Comparison of ENCODE assay signal across 8 mouse cellular contexts in the genomic region with DNA sequence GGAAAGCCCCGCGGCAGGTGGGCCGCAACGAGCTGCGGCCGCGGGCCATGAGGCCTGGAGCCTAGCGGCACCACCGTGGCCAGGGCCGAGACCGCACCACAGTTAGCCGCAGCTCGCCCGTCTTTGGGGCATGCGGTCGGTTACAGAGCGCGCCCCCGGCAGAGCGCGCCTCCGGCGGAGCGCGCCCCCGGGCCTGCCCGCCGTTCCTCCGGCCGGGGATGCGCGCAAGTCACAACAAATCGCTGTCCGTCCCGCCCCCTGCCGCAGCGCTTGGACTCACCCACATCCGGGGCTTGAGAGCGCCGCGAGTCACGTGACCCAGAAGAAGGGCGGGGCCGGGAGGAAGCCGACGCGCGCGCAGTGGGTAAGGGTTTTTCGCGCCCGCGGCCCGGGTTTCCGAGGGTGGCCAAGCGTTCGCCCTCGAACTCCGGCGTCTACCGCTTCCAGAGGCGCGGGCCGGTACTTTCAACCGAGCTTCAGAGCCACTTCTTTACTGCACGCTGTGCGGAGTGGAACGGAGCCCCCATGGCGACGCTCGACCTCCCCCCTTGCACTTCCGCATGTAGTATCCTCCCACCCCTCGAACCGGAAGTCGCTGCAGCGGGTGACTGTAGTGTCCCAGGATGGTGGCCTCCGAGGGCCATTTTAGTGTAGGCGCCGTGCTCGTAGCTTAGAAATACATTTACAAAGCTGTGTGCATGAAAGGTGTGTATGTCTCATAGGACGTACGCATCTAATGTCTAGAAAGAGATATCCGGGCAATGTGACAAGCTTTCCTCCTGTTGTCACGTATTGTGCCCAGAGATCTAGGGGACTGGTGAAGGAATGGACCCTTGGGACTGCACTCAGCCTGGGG. TPM values are rescaled to one million over a fixed set of nuclear protein-coding genes. Genes with fewer than 3 reads are reported as not detected.
DNase-seq lines count a peak whose midpoint lies in the region; ATAC-seq and TF ChIP-seq lines count a peak whose summit lies in the region.

Gene Anapc13 (plus strand): TSS at position 314 of the 856 bp plus-strand sequence.
Gene Cep63 (minus strand): TSS at position 552 of the 856 bp plus-strand sequence.

- H3K27ac ChIP-seq in hindbrain, postnatal 0 days: peak within 1 kb of the TSS; percentile 99
- peak within 1 kb of the TSS; percentile 99 for H3K27ac ChIP-seq in left cerebral cortex, adult 2 months

- peak; percentile 97 for ATAC-seq in hindbrain, postnatal 0 days
- peak; percentile 86 for ATAC-seq in megakaryocyte, adult 5-6 weeks (ENCODE audit: poor library complexity, severe bottlenecking)

- 0 out of 2 replicates have a peak, but pooled peaks cover 5% of the 10 kb centered on the region for H3K36me3 ChIP-seq in hindbrain, postnatal 0 days (ENCODE audit: insufficient read depth, low read length)

- no peaks in the 10 kb centered on the region for H3K9me3 ChIP-seq in hindbrain, postnatal 0 days (ENCODE audit: low read length)

- peak within 1 kb of the TSS; percentile 97 for H3K9ac ChIP-seq in hindbrain, postnatal 0 days (replicated peaks; ENCODE audit: low read length)

- H3K4me1 ChIP-seq in hindbrain, postnatal 0 days (ENCODE audit: insufficient read depth, low read length): 0 out of 2 replicates have a peak, but pooled peaks cover 10% of the 10 kb centered on the region

- no peak; the same call in 1 of the 2 replicates for TF ChIP-seq CTCF in hindbrain, postnatal 0 days (IDR thresholded peaks at IDR 0.05; ENCODE audit: low read depth)
- TF ChIP-seq CTCF in left cerebral cortex, adult 2 months (IDR thresholded peaks at IDR 0.05): no peak; the same call in 1 of the 2 replicates

- intact Hi-C loops in left cerebral cortex, adult 2 months (cut with DNase I): loop anchor here (2.0 to 5.0 kb wide), 2 partner anchors 209 to 681 kb away; partner anchors contain the start of genes 1300017J02Rik, Ryk and Topbp1

- DNase-seq in WW6 (ENCODE audit: low read depth, low spot score): peak; percentile 84
- peak; percentile 96 to 99 for DNase-seq in cerebellum, postnatal 4 days (ENCODE audit: low spot score in 2 of 2)
- peak; percentile 97 for DNase-seq in gastrocnemius, adult 18-20 months (ENCODE audit: low spot score)
- peak; percentile 99 for DNase-seq in hindbrain, postnatal 0 days (ENCODE audit: low spot score)
- DNase-seq in left cerebral cortex, adult 2 months (ENCODE audit: extremely low spot score in 1 of 2, low spot score in 2 of 2): peak; percentile 98 to 99
- peak; percentile 97 to 98 for DNase-seq in right cerebral cortex, adult 2 months (ENCODE audit: low spot score in 2 of 2)
- DNase-seq in urinary bladder, postnatal 14 days (ENCODE audit: low spot score): peak; percentile 98

- peak within 1 kb of the TSS; percentile 87 for H3K4me3 ChIP-seq in hindbrain, postnatal 0 days (ENCODE audit: low read length)
- H3K4me3 ChIP-seq in left cerebral cortex, adult 2 months: peak within 1 kb of the TSS; percentile 99

- H3K4me2 ChIP-seq in hindbrain, postnatal 0 days (ENCODE audit: low read depth, low read length): peak within 1 kb of the TSS; percentile 94

- WGBS in hindbrain, postnatal 0 days: under 1% methylated on average over 78 of the region's 84 CpGs

- no peaks in the 10 kb centered on the region for H3K27me3 ChIP-seq in hindbrain, postnatal 0 days (ENCODE audit: insufficient read depth, low read length)

RNA-seq across cellular contexts. Expression of gene Anapc13, which starts in this region (rescaled TPM):
- total RNA-seq in gastrocnemius, adult 18-20 months (2021): 100 to 1,000 TPM; 232 to 241 TPM
- total RNA-seq in hindbrain, postnatal 0 days (2014; rRNA removed): 14.3 and 22.0 TPM in 2 replicates
- polyA plus RNA-seq in hindbrain, postnatal 0 days (2015; fragmentation: Nextera tagmentation; extraction: Ambion mirVana): 170 and 191 TPM in 2 replicates
- 100 to 1,000 TPM in 1 of 2 experiments, 10 to 100 TPM in 1; 98.6 to 116 TPM for total RNA-seq in left cerebral cortex, adult 2 months (2021)
- total RNA-seq in megakaryocyte, adult 5-6 weeks (2015): 115 and 117 TPM in 2 replicates
- total RNA-seq in megakaryocyte, adult 5-6 weeks (2017): 106 and 119 TPM in 2 replicates

RNA-seq across cellular contexts. Expression of gene Cep63, which starts in this region (rescaled TPM):
- 10 to 100 TPM; 21.7 to 23.8 TPM for total RNA-seq in gastrocnemius, adult 18-20 months (2021)
- total RNA-seq in hindbrain, postnatal 0 days (2014; rRNA removed): 6.0 and 15.3 TPM in 2 replicates
- polyA plus RNA-seq in hindbrain, postnatal 0 days (2015; fragmentation: Nextera tagmentation; extraction: Ambion mirVana): 33.7 and 37.7 TPM in 2 replicates
- total RNA-seq in left cerebral cortex, adult 2 months (2021): 10 to 100 TPM; 32.2 to 37.7 TPM
- total RNA-seq in megakaryocyte, adult 5-6 weeks (2015): 26.7 and 30.0 TPM in 2 replicates
- 28.0 and 39.0 TPM in 2 replicates for total RNA-seq in megakaryocyte, adult 5-6 weeks (2017)

Comparison
In these comparisons a context has a peak if more than half of its experiments do, and no peak if none do; other contexts are left out.
1. Peak in every context shown above with its lines: DNase-seq, ATAC-seq, H3K4me3 ChIP-seq and H3K27ac ChIP-seq.